Comparison of ENCODE assay signal across 9 mouse cellular contexts in genomic region chr14:56365292-56365691, GRCm38 (mm10). TPM values are rescaled to one million over a fixed set of nuclear protein-coding genes. Genes with fewer than 3 reads are reported as not detected.
DNase-seq lines count a peak whose midpoint lies in the region; ATAC-seq lines count a peak whose summit lies in the region.
"Had no signal": no experiment of that assay in that cellular context is flagged by ENCODE, and none has a peak within 500 bp of the region (broad histone marks: within the 10 kb centered on the region; RNA-seq: fewer than 3 reads in every experiment).

No protein-coding gene starts in this region.

- no peak overlapping the region for H3K27ac ChIP-seq in kidney, embryonic 14.5 days (ENCODE audit: low read depth, low read length)
- H3K27ac ChIP-seq in embryonic facial prominence, embryonic 12.5 days, result no peak overlapping the region
- no peak overlapping the region for H3K27ac ChIP-seq in hindbrain, embryonic 16.5 days (ENCODE audit: low read depth, low read length)
- H3K27ac ChIP-seq in midbrain, embryonic 14.5 days (replicated peaks; ENCODE audit: low read depth, low read length), result no peak overlapping the region

- H3K4me3 ChIP-seq in kidney, embryonic 14.5 days (ENCODE audit: low read length), result peak overlapping the region; percentile 46
- H3K4me3 ChIP-seq in embryonic facial prominence, embryonic 12.5 days, result peak overlapping the region; percentile 42
- H3K4me3 ChIP-seq in hindbrain, embryonic 16.5 days (ENCODE audit: low read length), result peak overlapping the region; percentile 53
- H3K4me3 ChIP-seq in midbrain, embryonic 14.5 days (replicated peaks; ENCODE audit: low read depth, low read length), result peak overlapping the region; percentile 43
- H3K4me3 ChIP-seq: erythroblast, embryonic 14.5 days had no signal

- H3K4me1 ChIP-seq in kidney, embryonic 14.5 days (ENCODE audit: control insufficient read depth, insufficient read depth, low read length), result 0 out of 2 replicates have a peak, but pooled peaks cover 9% of the 10 kb centered on the region
- peaks cover 10% of the 10 kb centered on the region; the same call in 1 of the 2 replicates for H3K4me1 ChIP-seq in embryonic facial prominence, embryonic 12.5 days
- H3K4me1 ChIP-seq in hindbrain, embryonic 16.5 days (ENCODE audit: control insufficient read depth, insufficient read depth, low read depth, low read length), result peaks cover 2% of the 10 kb centered on the region
- no peaks in the 10 kb centered on the region for H3K4me1 ChIP-seq in midbrain, embryonic 14.5 days (ENCODE audit: control insufficient read depth, insufficient read depth, low read length)

- no peak for DNase-seq in kidney, postnatal 14 days
- DNase-seq in midbrain, embryonic 14.5 days, result peak; percentile 13
- no peak for DNase-seq in embryo, embryonic 10 days (ENCODE audit: low spot score)
- DNase-seq in layer of hippocampus, adult 11-12 months (ENCODE audit: low spot score), result no peak
- DNase-seq in left cerebral cortex, postnatal 4 days, result no peak

- H3K27me3 ChIP-seq in kidney, embryonic 14.5 days (ENCODE audit: control insufficient read depth, insufficient read depth, low read length), result peaks cover 50% of the 10 kb centered on the region
- H3K27me3 ChIP-seq in embryonic facial prominence, embryonic 12.5 days, result peaks cover 52% of the 10 kb centered on the region
- H3K27me3 ChIP-seq in hindbrain, embryonic 16.5 days (replicated peaks; ENCODE audit: control insufficient read depth, insufficient read depth, low read length), result peaks cover 35% of the 10 kb centered on the region
- peaks cover 41% of the 10 kb centered on the region for H3K27me3 ChIP-seq in midbrain, embryonic 14.5 days (ENCODE audit: control insufficient read depth, insufficient read depth, low read length)

- H3K9ac ChIP-seq in kidney, embryonic 14.5 days (ENCODE audit: low read depth, low read length), result no peak overlapping the region
- H3K9ac ChIP-seq in embryonic facial prominence, embryonic 12.5 days, result peak overlapping the region; percentile 29; the same call in 1 of the 2 replicates
- H3K9ac ChIP-seq in hindbrain, embryonic 16.5 days (ENCODE audit: low read depth, low read length), result peak overlapping the region; percentile 62
- no peak overlapping the region; the same call in 1 of the 2 replicates for H3K9ac ChIP-seq in midbrain, embryonic 14.5 days (replicated peaks; ENCODE audit: low read length)

- peak overlapping the region; percentile 81 for H3K4me2 ChIP-seq in kidney, embryonic 14.5 days (replicated peaks; ENCODE audit: low read depth, low read length)
- peak overlapping the region; percentile 76 for H3K4me2 ChIP-seq in embryonic facial prominence, embryonic 12.5 days (replicated peaks)
- H3K4me2 ChIP-seq in hindbrain, embryonic 16.5 days (ENCODE audit: low read length), result peak overlapping the region; percentile 87
- peak overlapping the region; percentile 70 for H3K4me2 ChIP-seq in midbrain, embryonic 14.5 days (ENCODE audit: low read length)

- H3K9me3 ChIP-seq in kidney, embryonic 14.5 days (ENCODE audit: control insufficient read depth, low read length), result no peaks in the 10 kb centered on the region
- H3K9me3 ChIP-seq in embryonic facial prominence, embryonic 12.5 days, result no peaks in the 10 kb centered on the region
- no peaks in the 10 kb centered on the region for H3K9me3 ChIP-seq in hindbrain, embryonic 16.5 days (ENCODE audit: control insufficient read depth, low read length)
- no peaks in the 10 kb centered on the region for H3K9me3 ChIP-seq in midbrain, embryonic 14.5 days (ENCODE audit: control insufficient read depth, low read length)

- intact Hi-C loops in left cerebral cortex, postnatal 4 days (cut with DNase I), result no loop called here

- 29% methylated on average over 8 of the region's 8 CpGs for WGBS in kidney, embryonic 14.5 days
- 38% methylated on average over 8 of the region's 8 CpGs for WGBS in embryonic facial prominence, embryonic 12.5 days
- 38% methylated on average over 8 of the region's 8 CpGs for WGBS in hindbrain, embryonic 16.5 days
- 31% methylated on average over 8 of the region's 8 CpGs for WGBS in midbrain, embryonic 14.5 days

- no peak for ATAC-seq in kidney, embryonic 14.5 days (ENCODE audit: low FRiP score, low TSS enrichment)
- ATAC-seq in embryonic facial prominence, embryonic 12.5 days (ENCODE audit: insufficient number of reproducible peaks, insufficient read depth, low FRiP score, low TSS enrichment), result no peak
- ATAC-seq in hindbrain, embryonic 16.5 days, result no peak
- ATAC-seq in midbrain, embryonic 14.5 days (ENCODE audit: low FRiP score, low TSS enrichment), result no peak

- no peaks in the 10 kb centered on the region for H3K36me3 ChIP-seq in kidney, embryonic 14.5 days (ENCODE audit: control insufficient read depth, insufficient read depth, low read length)
- H3K36me3 ChIP-seq in embryonic facial prominence, embryonic 12.5 days, result no peaks in the 10 kb centered on the region
- no peaks in the 10 kb centered on the region for H3K36me3 ChIP-seq in hindbrain, embryonic 16.5 days (ENCODE audit: control insufficient read depth, insufficient read depth, low read length)
- H3K36me3 ChIP-seq in midbrain, embryonic 14.5 days (ENCODE audit: control insufficient read depth, insufficient read depth, low read length), result no peaks in the 10 kb centered on the region

RNA-seq across cellular contexts. Expression of gene Atp12a, which starts 0.4 kb away (rescaled TPM):
- polyA plus RNA-seq in kidney, embryonic 14.5 days (2014; fragmentation: Nextera tagmentation; extraction: Ambion mirVana), result 0.20 and 0.46 TPM in 2 replicates
- 0.15 TPM in 1 of 2 replicates, not detected in the other for polyA plus RNA-seq in embryonic facial prominence, embryonic 12.5 days (2016; fragmentation: Nextera tagmentation; extraction: Ambion mirVana)
- 0.27 and 0.33 TPM in 2 replicates for polyA plus RNA-seq in hindbrain, embryonic 16.5 days (2015; fragmentation: Nextera tagmentation; extraction: Ambion mirVana)
- polyA plus RNA-seq in midbrain, embryonic 14.5 days (2014; fragmentation: Nextera tagmentation; extraction: Ambion mirVana), result 0.37 TPM in 1 of 2 replicates, not detected in the other
- under 1 TPM; 0.28 to 0.30 TPM for total RNA-seq in left cerebral cortex, postnatal 4 days (2021)
- polyA plus RNA-seq: erythroblast, embryonic 14.5 days had no signal

RNA-seq across cellular contexts. Expression of gene Rnf17, which starts 37.1 kb away (rescaled TPM):
- 1.2 and 1.6 TPM in 2 replicates for polyA plus RNA-seq in kidney, embryonic 14.5 days (2014; fragmentation: Nextera tagmentation; extraction: Ambion mirVana)
- 1.5 and 2.5 TPM in 2 replicates for polyA plus RNA-seq in embryonic facial prominence, embryonic 12.5 days (2016; fragmentation: Nextera tagmentation; extraction: Ambion mirVana)
- polyA plus RNA-seq in hindbrain, embryonic 16.5 days (2015; fragmentation: Nextera tagmentation; extraction: Ambion mirVana), result 0.80 and 1.1 TPM in 2 replicates
- polyA plus RNA-seq in midbrain, embryonic 14.5 days (2014; fragmentation: Nextera tagmentation; extraction: Ambion mirVana), result 1.2 and 2.4 TPM in 2 replicates
- 1 to 10 TPM; 1.0 to 1.5 TPM for total RNA-seq in left cerebral cortex, postnatal 4 days (2021)
- polyA plus RNA-seq: erythroblast, embryonic 14.5 days had no signal

Comparison
In these comparisons a context has a peak if more than half of its experiments do, and no peak if none do; other contexts are left out.
1. H3K9ac ChIP-seq: peak in embryonic facial prominence, embryonic 12.5 days (single experiment) and hindbrain, embryonic 16.5 days (single experiment); none in kidney, embryonic 14.5 days (single experiment) and midbrain, embryonic 14.5 days (single experiment).
2. Peak in every context shown above with its lines, with median percentiles within 50 percentile points of each other: H3K4me2 ChIP-seq and H3K4me3 ChIP-seq.